Comparison of ENCODE assay signal across 17 mouse cellular contexts in genomic region chr8:63112919-63113318, GRCm38 (mm10).
"Had no signal": no experiment of that assay in that cellular context is flagged by ENCODE, and none has a peak within 500 bp of the region (broad histone marks: within the 10 kb centered on the region; RNA-seq: fewer than 3 reads in every experiment).

No protein-coding gene starts in this region.

- H3K4me1 ChIP-seq: liver, embryonic 13.5 days; stomach, embryonic 15.5 days had no signal

- H3K9ac ChIP-seq: liver, embryonic 13.5 days; stomach, embryonic 15.5 days had no signal

- H3K4me3 ChIP-seq: layer of hippocampus, adult 2 months; left cerebral cortex, adult 2 months; liver, embryonic 13.5 days; stomach, embryonic 15.5 days had no signal

- H3K27ac ChIP-seq: kidney, postnatal 0 days; layer of hippocampus, adult 2 months; left cerebral cortex, adult 2 months; liver, embryonic 13.5 days; stomach, embryonic 15.5 days had no signal

- DNase-seq: kidney, adult 2 months; kidney, postnatal 25 days; layer of hippocampus, adult 9-11 months; layer of hippocampus, postnatal 36 days; liver, embryonic 13.5 days; lung, adult 2 months; lung, postnatal 14 days; lung, postnatal 4 days; retina, postnatal 1 day; right cerebral cortex, postnatal 25 days; spleen, adult 18-20 months; thymus, postnatal 25 days had no signal

- H3K27me3 ChIP-seq: liver, embryonic 13.5 days; stomach, embryonic 15.5 days had no signal

- H3K4me2 ChIP-seq: liver, embryonic 13.5 days; midbrain, embryonic 11.5 days; stomach, embryonic 15.5 days had no signal

- H3K36me3 ChIP-seq: liver, embryonic 13.5 days; stomach, embryonic 15.5 days had no signal

- H3K9me3 ChIP-seq: liver, embryonic 13.5 days; stomach, embryonic 15.5 days had no signal
